Mouse (Mus musculus): ENCODE results near the gene Herc1.
"Not testable (repeated sequence)": the region's sequence is repeated elsewhere in the genome, so short reads cannot be mapped to it uniquely, and the experiment has no call there.

DNA sequence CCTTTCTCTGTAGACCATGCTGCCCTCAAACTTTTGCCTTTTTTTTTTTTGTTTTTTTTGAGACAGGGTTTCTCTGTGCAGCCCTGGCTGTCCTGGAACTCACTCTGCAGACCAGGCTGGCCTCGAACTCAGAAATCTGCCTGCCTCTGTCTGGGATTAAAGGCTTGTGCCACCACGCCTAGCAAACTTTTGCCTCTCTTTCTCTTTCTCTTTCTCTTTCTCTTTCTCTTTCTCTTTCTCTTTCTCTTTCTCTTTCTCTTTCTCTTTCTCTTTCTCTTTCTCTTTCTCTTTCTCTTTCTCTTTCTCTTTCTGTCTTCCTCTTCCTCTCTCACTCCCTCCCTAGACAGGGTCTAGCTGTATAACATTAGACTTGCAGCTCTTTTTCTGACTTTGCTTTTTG, 40.1 kb downstream of the Herc1 start:
- not testable (repeated sequence) for TF ChIP-seq POLR2A (IDR thresholded peaks at IDR 0.05; ENCODE audit: borderline replicate concordance, extremely low read depth, insufficient read depth, insufficient read length, poor library complexity, severe bottlenecking); CTCF (IDR thresholded peaks at IDR 0.05; ENCODE audit: borderline replicate concordance, extremely low read depth, insufficient read depth, insufficient read length)

All from brain, embryonic 14.5 days (tissue).